Mouse (Mus musculus): ENCODE data around the gene Zfp988. TPM values are rescaled to one million over a fixed set of nuclear protein-coding genes. Genes with fewer than 3 reads are reported as not detected.
A peak's percentile ranks its signal among the peaks of the same experiment; 100 is the strongest.
"Not testable (repeated sequence)": the region's sequence is repeated elsewhere in the genome, so short reads cannot be mapped to it uniquely, and the experiment has no call there.

Zfp988 gene
- 0.06 and 0.09 TPM in 2 replicates for polyA plus RNA-seq (2016; fragmentation: Nextera tagmentation; extraction: Ambion mirVana)

DNA sequence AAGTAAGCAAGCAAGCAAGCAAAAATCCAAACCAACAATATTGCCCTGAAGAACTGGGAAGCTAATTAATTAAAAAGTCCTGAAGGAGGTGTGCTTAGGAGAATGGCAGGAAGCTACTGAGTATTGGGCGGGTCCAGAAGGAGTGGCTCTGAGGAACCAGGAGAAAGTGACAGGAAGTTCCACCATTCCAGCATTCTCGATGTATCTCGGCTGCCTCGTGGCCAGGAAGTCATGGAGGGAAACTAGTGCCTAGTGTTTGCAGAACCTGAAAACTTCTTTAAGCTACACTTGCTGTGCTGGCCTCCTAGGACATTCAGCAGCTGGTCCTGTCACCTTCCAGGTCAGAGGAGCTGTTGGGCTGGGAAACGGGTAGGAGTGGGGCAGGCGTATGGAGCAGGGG, at the start of gene Zfp988:
Gene Zfp988 (plus strand): TSS at position 239 of the 400 bp plus-strand sequence.
- WGBS, result 92% methylated on average over 6 of the region's 6 CpGs
- peak; percentile 11 for DNase-seq (ENCODE audit: low spot score)
- not testable (repeated sequence) for H3K36me3 ChIP-seq

DNA sequence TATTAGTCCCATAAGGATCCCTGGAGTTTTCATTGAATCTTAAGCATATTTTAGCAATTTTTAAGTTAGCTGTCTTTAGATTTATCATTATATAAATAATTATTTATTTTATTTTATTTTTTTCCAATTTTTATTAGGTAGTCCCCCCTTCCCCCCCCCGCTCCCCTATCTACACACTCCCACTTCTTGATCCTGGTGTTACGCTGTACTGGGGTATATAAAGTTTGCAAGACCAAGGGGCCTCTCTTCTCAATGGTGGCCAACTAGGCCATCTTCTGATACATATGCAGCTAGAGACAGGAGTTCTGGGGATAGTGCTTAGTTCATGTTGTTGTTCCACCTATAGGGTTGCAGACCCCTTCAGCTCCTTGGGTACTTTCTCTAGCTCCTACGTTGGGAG, 42.8 kb upstream of the Zfp988 start:
- WGBS, result 90% methylated on average over 2 of the region's 3 CpGs
- not testable (repeated sequence) for H3K4me1 ChIP-seq; H3K27ac ChIP-seq (replicated peaks); H3K27me3 ChIP-seq (ENCODE audit: low read depth, poor library complexity, severe bottlenecking); DNase-seq (ENCODE audit: low spot score); H3K36me3 ChIP-seq; H3K4me3 ChIP-seq
- peaks cover 37% of the 10 kb centered on the region for H3K9me3 ChIP-seq (replicated peaks)

More for the DNA sequence above, at the start of gene Zfp988:
- H3K27ac ChIP-seq (replicated peaks); H3K27me3 ChIP-seq (ENCODE audit: low read depth, poor library complexity, severe bottlenecking); H3K4me1 ChIP-seq; H3K4me3 ChIP-seq: not testable (repeated sequence)
- H3K9me3 ChIP-seq (replicated peaks), result peaks cover 31% of the 10 kb centered on the region

DNA sequence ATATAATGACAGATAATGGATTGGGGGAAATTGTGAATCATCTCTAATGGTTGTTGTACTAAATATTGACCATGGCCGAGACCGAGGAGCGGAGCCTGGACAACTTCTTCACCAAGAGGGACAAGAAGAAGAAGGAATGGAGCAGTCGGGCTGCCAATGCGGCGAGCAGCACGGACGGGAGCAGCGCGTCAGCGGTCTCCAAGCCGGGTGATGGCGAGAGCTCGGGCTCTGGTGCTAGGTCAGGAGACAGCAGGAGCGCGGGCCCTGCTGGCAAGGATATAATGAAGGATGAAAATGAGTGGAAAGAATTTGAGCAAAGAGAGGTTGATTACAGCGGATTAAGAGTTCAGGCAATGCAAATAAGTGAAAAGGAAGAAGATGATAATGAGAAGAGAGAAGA, 38.2 kb upstream of the Zfp988 start:
- DNase-seq (ENCODE audit: low spot score); H3K4me1 ChIP-seq; H3K27ac ChIP-seq (replicated peaks); H3K36me3 ChIP-seq; H3K27me3 ChIP-seq (ENCODE audit: low read depth, poor library complexity, severe bottlenecking); H3K4me3 ChIP-seq: not testable (repeated sequence)
- WGBS, result 89% methylated on average over 17 of the region's 17 CpGs
- H3K9me3 ChIP-seq (replicated peaks), result peaks cover 54% of the 10 kb centered on the region

- H3K9me3 ChIP-seq (replicated peaks), result peaks cover 68% of the 10 kb centered on the region
- 87% methylated on average over 25 of the region's 25 CpGs for WGBS
- not testable (repeated sequence) for DNase-seq (ENCODE audit: low spot score); H3K36me3 ChIP-seq; H3K27ac ChIP-seq (replicated peaks); H3K4me3 ChIP-seq; H3K4me1 ChIP-seq; H3K27me3 ChIP-seq (ENCODE audit: low read depth, poor library complexity, severe bottlenecking)
These were observed 36.7 kb upstream of the Zfp988 start for GRCm38 (mm10) chr4:147268735-147269134.

- H3K4me1 ChIP-seq; H3K27ac ChIP-seq (replicated peaks); H3K4me3 ChIP-seq; H3K36me3 ChIP-seq; H3K27me3 ChIP-seq (ENCODE audit: low read depth, poor library complexity, severe bottlenecking); DNase-seq (ENCODE audit: low spot score): not testable (repeated sequence)
- WGBS, result 89% methylated on average over 4 of the region's 4 CpGs
- peaks cover 79% of the 10 kb centered on the region for H3K9me3 ChIP-seq (replicated peaks)
These were observed 35.4 kb upstream of the Zfp988 start for GRCm38 (mm10) chr4:147270026-147270425.

DNA sequence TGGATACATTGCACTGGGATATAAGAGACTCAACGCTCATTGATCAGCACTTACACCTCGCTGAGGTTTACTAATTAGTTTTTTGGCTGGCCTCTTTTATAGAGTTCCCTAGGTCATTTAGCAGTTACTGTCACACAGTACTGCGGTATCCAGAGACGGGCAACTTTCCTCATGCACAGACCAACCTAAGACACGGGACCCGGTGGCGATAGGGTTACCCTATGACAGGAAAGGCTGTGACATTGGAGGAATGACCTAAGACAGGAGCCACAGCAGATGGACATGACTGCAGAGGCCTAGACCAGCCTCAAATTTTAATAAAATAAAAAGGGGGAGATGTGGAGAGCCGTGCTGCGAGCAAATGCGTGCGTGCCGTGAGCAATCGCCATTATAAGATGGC, 33.9 kb upstream of the Zfp988 start:
- H3K4me3 ChIP-seq; H3K36me3 ChIP-seq; DNase-seq (ENCODE audit: low spot score); H3K27me3 ChIP-seq (ENCODE audit: low read depth, poor library complexity, severe bottlenecking); H3K27ac ChIP-seq (replicated peaks); H3K4me1 ChIP-seq: not testable (repeated sequence)
- 88% methylated on average over 13 of the region's 13 CpGs for WGBS
- peaks cover 83% of the 10 kb centered on the region for H3K9me3 ChIP-seq (replicated peaks)

DNA sequence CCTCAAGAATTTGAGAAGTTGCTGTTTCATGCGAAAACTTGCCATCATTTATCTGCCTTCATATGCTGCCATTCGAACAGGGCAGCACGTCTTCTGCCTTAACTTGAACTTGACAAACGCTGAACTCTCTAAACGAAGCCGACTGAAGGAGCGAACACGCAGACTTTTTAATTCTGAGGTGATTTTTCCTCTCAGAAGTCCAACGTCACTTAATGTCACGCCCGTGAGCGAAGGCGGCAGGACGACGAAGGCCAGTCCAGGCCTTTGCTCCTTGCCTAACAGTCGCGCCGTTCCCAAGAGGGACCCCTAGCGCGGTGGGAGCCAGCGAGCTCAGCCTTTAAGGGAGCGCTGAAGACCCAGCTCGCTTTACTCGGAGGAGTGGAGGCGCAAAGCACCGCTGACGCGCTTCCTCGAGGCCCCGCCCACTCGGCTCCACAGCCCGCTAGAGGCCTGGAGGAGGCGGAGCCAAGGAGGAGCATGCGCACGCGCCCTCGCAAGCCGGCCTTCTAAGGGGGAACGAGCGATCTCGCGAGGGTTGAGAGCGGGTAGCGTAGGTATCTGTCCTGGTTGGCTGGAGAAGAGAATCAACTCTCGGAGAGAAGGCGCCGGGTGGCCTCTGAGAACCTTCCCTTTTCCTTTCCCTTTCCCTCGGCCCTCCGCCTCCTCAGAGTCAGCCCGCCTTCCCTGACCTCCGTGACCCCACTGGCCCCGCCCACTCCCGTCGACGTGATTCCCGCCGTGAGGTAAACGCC, 30.3 kb upstream of the Zfp988 start:
- DNase-seq (ENCODE audit: low spot score), result peak; percentile 26
- H3K27ac ChIP-seq (replicated peaks); H3K27me3 ChIP-seq (ENCODE audit: low read depth, poor library complexity, severe bottlenecking); H3K36me3 ChIP-seq; H3K4me1 ChIP-seq: not testable (repeated sequence)
- Histone ChIP-seq H3K4me3 (peak overlapping the region; percentile 42), H3K9me3 (replicated peaks) (peaks cover 60% of the 10 kb centered on the region)
- 33% methylated on average over 57 of the region's 58 CpGs for WGBS

DNA sequence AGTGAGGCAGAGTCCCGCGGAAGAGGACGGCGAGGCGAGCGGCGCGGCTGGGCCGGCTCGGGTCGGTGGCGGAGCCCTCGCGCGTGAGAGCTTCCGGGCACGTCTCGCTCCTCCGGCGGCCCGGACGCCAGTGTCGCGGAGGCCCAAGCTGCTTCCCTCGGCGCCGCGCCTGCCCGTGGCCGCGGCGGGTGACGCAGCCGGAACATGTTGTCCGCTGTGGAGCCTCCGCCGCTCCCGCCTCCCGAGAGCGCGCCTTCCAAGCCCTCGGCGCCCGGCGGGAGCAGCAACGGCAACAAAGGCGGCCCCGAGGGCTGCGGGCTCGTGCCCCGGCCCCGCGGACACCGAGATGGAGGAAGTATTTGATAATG, 29.7 kb upstream of the Zfp988 start:
- WGBS, result 26% methylated on average over 54 of the region's 54 CpGs
- Histone ChIP-seq H3K9me3 (replicated peaks) (peaks cover 60% of the 10 kb centered on the region), H3K4me3 (peak overlapping the region; percentile 42)
- H3K4me1 ChIP-seq; H3K27ac ChIP-seq (replicated peaks); H3K27me3 ChIP-seq (ENCODE audit: low read depth, poor library complexity, severe bottlenecking); H3K36me3 ChIP-seq: not testable (repeated sequence)
- DNase-seq (ENCODE audit: low spot score), result peak; percentile 13

GRCm38 (mm10) chr4:147280406-147280805, 25.1 kb upstream of the Zfp988 start:
- not testable (repeated sequence) for H3K27ac ChIP-seq (replicated peaks); H3K4me3 ChIP-seq

DNA sequence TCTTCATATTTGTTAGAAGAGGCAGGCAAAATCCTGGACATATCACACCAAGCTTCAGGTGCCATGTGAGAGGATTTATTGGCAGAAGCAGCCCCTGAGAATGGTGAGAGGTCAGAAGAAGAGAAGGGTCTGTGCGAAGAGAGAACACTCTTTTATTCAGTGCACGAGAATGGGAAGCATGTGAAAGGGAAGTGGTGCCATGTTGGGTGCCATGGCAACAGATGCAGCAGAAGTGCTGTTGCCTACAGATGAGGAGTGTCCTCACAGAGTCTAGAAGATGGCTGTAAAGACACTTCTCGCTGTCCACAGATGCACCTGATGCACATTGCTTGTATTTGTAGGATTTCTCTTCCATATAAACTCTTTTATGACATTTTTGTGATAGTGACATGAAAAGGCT, 6.9 kb upstream of the Zfp988 start:
- not testable (repeated sequence) for H3K27ac ChIP-seq (replicated peaks); H3K4me1 ChIP-seq; H3K4me3 ChIP-seq; H3K36me3 ChIP-seq; H3K27me3 ChIP-seq (ENCODE audit: low read depth, poor library complexity, severe bottlenecking); DNase-seq (ENCODE audit: low spot score)
- peaks cover 23% of the 10 kb centered on the region for H3K9me3 ChIP-seq (replicated peaks)
- WGBS, result 79% methylated on average over 3 of the region's 3 CpGs

More at GRCm38 (mm10) chr4:147280406-147280805, 25.1 kb upstream of the Zfp988 start:
- H3K9me3 ChIP-seq (replicated peaks), result peaks cover 20% of the 10 kb centered on the region
- WGBS, result 77% methylated on average over 2 of the region's 2 CpGs
- H3K36me3 ChIP-seq; DNase-seq (ENCODE audit: low spot score); H3K4me1 ChIP-seq; H3K27me3 ChIP-seq (ENCODE audit: low read depth, poor library complexity, severe bottlenecking): not testable (repeated sequence)

DNA sequence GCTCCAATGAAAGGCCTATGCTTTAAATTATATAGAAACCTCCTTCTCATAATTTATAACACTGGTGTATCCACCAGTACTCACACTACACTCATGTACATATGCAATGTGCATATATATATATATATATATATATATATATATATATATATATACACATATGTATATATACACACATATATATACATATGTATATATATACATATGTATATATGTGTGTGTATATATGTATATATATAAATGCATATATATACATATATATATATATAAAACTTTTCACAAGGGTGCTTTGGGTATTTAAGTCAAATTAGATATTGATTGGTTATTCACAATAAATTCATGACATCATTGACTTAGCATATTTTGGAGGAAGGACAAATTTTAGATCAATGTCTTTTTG, 3.1 kb upstream of the Zfp988 start:
- H3K27me3 ChIP-seq (ENCODE audit: low read depth, poor library complexity, severe bottlenecking); H3K27ac ChIP-seq (replicated peaks); DNase-seq (ENCODE audit: low spot score); H3K4me1 ChIP-seq; H3K36me3 ChIP-seq; H3K4me3 ChIP-seq: not testable (repeated sequence)
- peaks cover 22% of the 10 kb centered on the region for H3K9me3 ChIP-seq (replicated peaks)

- not testable (repeated sequence) for H3K4me1 ChIP-seq; H3K27ac ChIP-seq (replicated peaks); DNase-seq (ENCODE audit: low spot score); H3K27me3 ChIP-seq (ENCODE audit: low read depth, poor library complexity, severe bottlenecking); H3K36me3 ChIP-seq; H3K4me3 ChIP-seq
- H3K9me3 ChIP-seq (replicated peaks), result peaks cover 74% of the 10 kb centered on the region
- 89% methylated on average over 2 of the region's 2 CpGs for WGBS
These were observed 29.7 kb downstream of the Zfp988 start for GRCm38 (mm10) chr4:147335036-147335690.

GRCm38 (mm10) chr4:147335691-147336367, 30.4 kb downstream of the Zfp988 start:
- DNase-seq (ENCODE audit: low spot score), result peak; percentile 13
- peaks cover 79% of the 10 kb centered on the region for H3K9me3 ChIP-seq (replicated peaks)
- H3K36me3 ChIP-seq; H3K4me3 ChIP-seq; H3K4me1 ChIP-seq; H3K27me3 ChIP-seq (ENCODE audit: low read depth, poor library complexity, severe bottlenecking); H3K27ac ChIP-seq (replicated peaks): not testable (repeated sequence)
- WGBS, result 38% methylated on average over 1 of the region's 1 CpGs

All from midbrain, embryonic 10.5 days (tissue).